Mouse (Mus musculus): ENCODE data around the gene Pacs1. TPM values are rescaled to one million over a fixed set of nuclear protein-coding genes. Genes with fewer than 3 reads are reported as not detected.
"Not testable (repeated sequence)": the region's sequence is repeated elsewhere in the genome, so short reads cannot be mapped to it uniquely, and the experiment has no call there.

The Pacs1 gene
- polyA plus RNA-seq, 1 experiment from 2014 or later: 8.1 TPM

DNA sequence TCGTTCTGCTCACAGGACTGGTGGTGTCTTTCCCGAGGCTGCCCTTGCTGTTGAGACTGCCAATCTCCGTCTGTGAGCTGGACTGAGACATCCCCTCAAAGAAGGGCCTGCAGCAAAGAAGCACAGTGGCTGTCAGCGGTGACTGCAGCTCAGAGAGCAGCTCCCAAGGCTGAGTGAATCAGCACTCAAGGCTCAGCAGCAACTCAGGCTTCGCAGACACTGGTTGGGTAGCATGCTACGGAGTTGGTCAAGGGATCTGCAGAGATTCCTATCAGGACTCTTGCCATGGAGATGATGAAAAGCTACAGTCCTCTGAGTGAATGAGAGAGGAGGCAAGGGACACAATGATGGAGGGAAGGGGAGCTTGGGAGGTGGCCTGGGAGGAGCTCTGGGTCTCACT, 120.7 kb downstream of the Pacs1 start:
- no peak for ATAC-seq (ENCODE audit: low read depth)
- Histone ChIP-seq H3K4me3 (ENCODE audit: low read depth, low read length) (no peak overlapping the region), H3K4me2 (ENCODE audit: low read depth, low read length) (no peak overlapping the region), H3K9me3 (replicated peaks; ENCODE audit: control insufficient read depth, low read length) (no peaks in the 10 kb centered on the region), H3K9ac (ENCODE audit: low read depth, low read length) (no peak overlapping the region), H3K27ac (ENCODE audit: low read length) (no peak overlapping the region), H3K36me3 (ENCODE audit: control insufficient read depth, insufficient read depth) (no peaks in the 10 kb centered on the region), H3K27me3 (ENCODE audit: control insufficient read depth, insufficient read depth, low read depth, low read length) (no peaks in the 10 kb centered on the region), H3K4me1 (ENCODE audit: control insufficient read depth, low read depth, low read length) (no peaks in the 10 kb centered on the region)
- 75% methylated on average over 6 of the region's 6 CpGs for WGBS (ENCODE audit: insufficient replicate concordance)

DNA sequence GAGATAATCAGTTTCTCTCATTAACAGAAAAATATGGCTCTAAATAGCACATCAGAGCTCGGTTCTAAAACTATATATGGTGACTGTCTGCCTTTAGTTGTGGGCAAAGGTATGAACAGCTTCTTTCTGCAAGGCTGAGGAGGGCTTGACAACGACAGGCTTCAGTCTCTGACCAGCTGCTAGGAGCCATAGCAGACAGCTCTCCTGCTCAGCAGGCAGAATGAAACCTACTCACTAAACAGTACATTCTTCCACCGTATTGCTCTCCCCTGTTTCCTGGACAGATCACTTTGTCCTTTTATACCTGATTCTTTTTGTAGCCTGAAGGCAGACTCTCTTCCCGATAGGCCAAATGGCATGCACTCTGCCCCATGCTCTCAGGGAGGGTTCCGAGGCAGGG, 121.2 kb downstream of the Pacs1 start:
- H3K9ac ChIP-seq (ENCODE audit: low read depth, low read length): no peak overlapping the region
- no peaks in the 10 kb centered on the region for H3K9me3 ChIP-seq (replicated peaks; ENCODE audit: control insufficient read depth, low read length)
- no peak overlapping the region for H3K27ac ChIP-seq (ENCODE audit: low read length)
- H3K27me3 ChIP-seq (ENCODE audit: control insufficient read depth, insufficient read depth, low read depth, low read length): no peaks in the 10 kb centered on the region
- no peaks in the 10 kb centered on the region for H3K4me1 ChIP-seq (ENCODE audit: control insufficient read depth, low read depth, low read length)
- 69% methylated on average over 5 of the region's 5 CpGs for WGBS (ENCODE audit: insufficient replicate concordance)
- ATAC-seq (ENCODE audit: low read depth): no peak
- no peak overlapping the region for H3K4me2 ChIP-seq (ENCODE audit: low read depth, low read length)
- H3K4me3 ChIP-seq (ENCODE audit: low read depth, low read length): no peak overlapping the region
- no peaks in the 10 kb centered on the region for H3K36me3 ChIP-seq (ENCODE audit: control insufficient read depth, insufficient read depth)

DNA sequence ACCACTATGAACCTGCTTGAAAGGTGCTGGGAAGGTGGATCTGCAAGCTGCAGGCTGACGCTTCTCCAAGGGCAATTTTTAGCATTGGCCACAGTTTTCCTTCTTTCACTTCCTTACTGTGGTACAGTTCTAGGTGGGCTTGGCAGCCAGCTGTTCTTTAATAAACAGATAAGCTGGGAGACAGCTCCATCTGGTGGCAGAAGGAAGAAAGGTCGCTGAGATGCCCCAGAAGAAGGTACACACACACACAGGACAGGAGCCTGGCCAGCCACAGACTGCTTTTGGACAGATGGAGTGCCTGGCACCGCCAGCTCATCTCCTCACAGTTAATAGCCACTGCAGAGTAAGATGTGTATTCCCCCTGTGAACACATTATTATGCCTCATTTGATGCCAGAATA, 121.6 kb downstream of the Pacs1 start:
- 22% methylated on average over 3 of the region's 3 CpGs for WGBS (ENCODE audit: insufficient replicate concordance)
- no peak for ATAC-seq (ENCODE audit: low read depth)

GRCm38 (mm10) chr19:5150358-5150757, 122.6 kb downstream of the Pacs1 start:
- no peak for ATAC-seq (ENCODE audit: low read depth)
- Histone ChIP-seq H3K9me3 (replicated peaks; ENCODE audit: control insufficient read depth, low read length) (no peaks in the 10 kb centered on the region), H3K36me3 (ENCODE audit: control insufficient read depth, insufficient read depth) (no peaks in the 10 kb centered on the region), H3K4me2 (ENCODE audit: low read depth, low read length) (no peak overlapping the region), H3K4me3 (ENCODE audit: low read depth, low read length) (no peak overlapping the region), H3K4me1 (ENCODE audit: control insufficient read depth, low read depth, low read length) (no peaks in the 10 kb centered on the region), H3K9ac (ENCODE audit: low read depth, low read length) (no peak overlapping the region), H3K27ac (ENCODE audit: low read length) (no peak overlapping the region), H3K27me3 (ENCODE audit: control insufficient read depth, insufficient read depth, low read depth, low read length) (no peaks in the 10 kb centered on the region)
- WGBS (ENCODE audit: insufficient replicate concordance): 82% methylated on average over 6 of the region's 6 CpGs

More for the DNA sequence above, 121.6 kb downstream of the Pacs1 start:
- Histone ChIP-seq H3K4me2 (ENCODE audit: low read depth, low read length) (no peak overlapping the region), H3K27ac (ENCODE audit: low read length) (no peak overlapping the region), H3K4me3 (ENCODE audit: low read depth, low read length) (no peak overlapping the region), H3K9me3 (replicated peaks; ENCODE audit: control insufficient read depth, low read length) (no peaks in the 10 kb centered on the region), H3K4me1 (ENCODE audit: control insufficient read depth, low read depth, low read length) (no peaks in the 10 kb centered on the region), H3K36me3 (ENCODE audit: control insufficient read depth, insufficient read depth) (no peaks in the 10 kb centered on the region), H3K9ac (ENCODE audit: low read depth, low read length) (no peak overlapping the region), H3K27me3 (ENCODE audit: control insufficient read depth, insufficient read depth, low read depth, low read length) (no peaks in the 10 kb centered on the region)

GRCm38 (mm10) chr19:5149041-5149440, 123.9 kb downstream of the Pacs1 start:
- not testable (repeated sequence) for H3K9ac ChIP-seq (ENCODE audit: low read depth, low read length); H3K4me3 ChIP-seq (ENCODE audit: low read depth, low read length); H3K4me1 ChIP-seq (ENCODE audit: control insufficient read depth, low read depth, low read length); H3K36me3 ChIP-seq (ENCODE audit: control insufficient read depth, insufficient read depth); H3K4me2 ChIP-seq (ENCODE audit: low read depth, low read length); ATAC-seq (ENCODE audit: low read depth); H3K9me3 ChIP-seq (replicated peaks; ENCODE audit: control insufficient read depth, low read length); H3K27ac ChIP-seq (ENCODE audit: low read length); H3K27me3 ChIP-seq (ENCODE audit: control insufficient read depth, insufficient read depth, low read depth, low read length)
- WGBS (ENCODE audit: insufficient replicate concordance): 42% methylated on average over 6 of the region's 6 CpGs

DNA sequence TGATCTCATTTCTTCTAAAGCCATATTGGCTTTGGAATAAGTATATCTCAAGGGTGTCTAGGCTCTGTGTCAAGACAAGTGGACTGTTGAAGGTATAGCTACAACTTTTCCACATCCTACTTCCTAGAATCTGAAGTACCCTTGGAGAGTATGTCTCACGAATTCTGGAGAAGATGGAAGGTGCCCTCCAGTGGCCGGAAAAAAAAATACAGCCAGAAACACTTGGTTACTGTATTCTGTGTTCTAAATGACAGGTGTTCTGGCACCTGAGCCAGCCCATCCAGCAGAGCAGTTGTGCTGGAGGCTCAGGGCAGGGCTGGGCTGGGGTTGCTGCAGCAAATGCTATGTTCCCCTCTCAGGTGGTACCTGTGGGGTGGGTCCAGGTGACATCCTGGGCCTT, 133.3 kb downstream of the Pacs1 start:
- no peak overlapping the region for H3K4me3 ChIP-seq (ENCODE audit: low read depth, low read length)
- no peak overlapping the region for H3K9ac ChIP-seq (ENCODE audit: low read depth, low read length)
- H3K27ac ChIP-seq (ENCODE audit: low read length): no peak overlapping the region
- WGBS (ENCODE audit: insufficient replicate concordance): 6% methylated on average over 2 of the region's 2 CpGs
- ATAC-seq (ENCODE audit: low read depth): no peak
- H3K27me3 ChIP-seq (ENCODE audit: control insufficient read depth, insufficient read depth, low read depth, low read length): no peaks in the 10 kb centered on the region
- no peak overlapping the region for H3K4me2 ChIP-seq (ENCODE audit: low read depth, low read length)
- no peaks in the 10 kb centered on the region for H3K9me3 ChIP-seq (replicated peaks; ENCODE audit: control insufficient read depth, low read length)
- no peaks in the 10 kb centered on the region for H3K36me3 ChIP-seq (ENCODE audit: control insufficient read depth, insufficient read depth)
- no peaks in the 10 kb centered on the region for H3K4me1 ChIP-seq (ENCODE audit: control insufficient read depth, low read depth, low read length)

GRCm38 (mm10) chr19:5131237-5131636, 141.7 kb downstream of the Pacs1 start:
- Histone ChIP-seq H3K9me3 (replicated peaks; ENCODE audit: control insufficient read depth, low read length) (no peaks in the 10 kb centered on the region), H3K4me1 (ENCODE audit: control insufficient read depth, low read depth, low read length) (no peaks in the 10 kb centered on the region; the same call in 1 of the 2 replicates), H3K27me3 (ENCODE audit: control insufficient read depth, insufficient read depth, low read depth, low read length) (no peaks in the 10 kb centered on the region), H3K4me2 (ENCODE audit: low read depth, low read length) (no peak overlapping the region), H3K4me3 (ENCODE audit: low read depth, low read length) (no peak overlapping the region), H3K27ac (ENCODE audit: low read length) (no peak overlapping the region), H3K9ac (ENCODE audit: low read depth, low read length) (no peak overlapping the region), H3K36me3 (ENCODE audit: control insufficient read depth, insufficient read depth) (no peaks in the 10 kb centered on the region)
- no peak for ATAC-seq (ENCODE audit: low read depth)
- 51% methylated on average over 4 of the region's 4 CpGs for WGBS (ENCODE audit: insufficient replicate concordance)

GRCm38 (mm10) chr19:5129770-5130169, 143.1 kb downstream of the Pacs1 start:
- ATAC-seq (ENCODE audit: low read depth): no peak
- H3K36me3 ChIP-seq (ENCODE audit: control insufficient read depth, insufficient read depth): no peaks in the 10 kb centered on the region
- H3K4me1 ChIP-seq (ENCODE audit: control insufficient read depth, low read depth, low read length): no peaks in the 10 kb centered on the region; the same call in 1 of the 2 replicates
- no peaks in the 10 kb centered on the region for H3K9me3 ChIP-seq (replicated peaks; ENCODE audit: control insufficient read depth, low read length)
- WGBS (ENCODE audit: insufficient replicate concordance): 29% methylated on average over 1 of the region's 1 CpGs
- no peaks in the 10 kb centered on the region for H3K27me3 ChIP-seq (ENCODE audit: control insufficient read depth, insufficient read depth, low read depth, low read length)
- no peak overlapping the region for H3K4me3 ChIP-seq (ENCODE audit: low read depth, low read length)
- no peak overlapping the region for H3K9ac ChIP-seq (ENCODE audit: low read depth, low read length)
- no peak overlapping the region for H3K4me2 ChIP-seq (ENCODE audit: low read depth, low read length)
- H3K27ac ChIP-seq (ENCODE audit: low read length): no peak overlapping the region

DNA sequence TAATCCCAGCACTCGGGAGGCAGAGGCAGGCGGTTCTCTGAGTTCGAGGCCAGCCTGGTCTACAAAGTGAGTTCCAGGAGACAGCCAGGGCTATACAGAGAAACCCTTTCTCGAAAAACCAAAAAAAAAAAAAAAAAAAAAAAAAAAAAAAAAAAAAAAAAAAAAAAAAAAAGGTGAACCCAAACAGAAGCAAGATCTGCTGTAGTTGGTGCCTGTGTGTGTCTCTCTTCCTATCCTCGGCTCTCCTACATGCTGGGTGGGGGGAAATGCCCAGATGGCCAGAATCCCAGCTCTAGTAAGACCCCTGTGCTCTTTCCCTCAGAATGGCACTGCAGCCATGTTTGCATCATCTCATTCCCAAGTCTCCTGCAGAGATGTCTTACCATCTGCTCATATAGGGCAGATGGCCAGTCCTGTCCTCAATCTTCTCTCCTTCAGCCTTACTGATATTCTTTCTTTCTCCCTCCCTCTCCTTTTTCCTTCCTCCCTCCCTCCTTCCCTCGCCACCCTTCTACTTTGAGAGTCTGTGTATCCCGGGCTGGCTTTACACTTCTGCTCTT, 148.8 kb downstream of the Pacs1 start:
- Histone ChIP-seq H3K36me3 (ENCODE audit: control insufficient read depth, insufficient read depth) (no peaks in the 10 kb centered on the region), H3K9me3 (replicated peaks; ENCODE audit: control insufficient read depth, low read length) (no peaks in the 10 kb centered on the region), H3K27ac (ENCODE audit: low read length) (no peak overlapping the region), H3K4me3 (ENCODE audit: low read depth, low read length) (no peak overlapping the region), H3K4me1 (ENCODE audit: control insufficient read depth, low read depth, low read length) (no peaks in the 10 kb centered on the region; the same call in 1 of the 2 replicates), H3K4me2 (ENCODE audit: low read depth, low read length) (no peak overlapping the region), H3K9ac (ENCODE audit: low read depth, low read length) (no peak overlapping the region), H3K27me3 (ENCODE audit: control insufficient read depth, insufficient read depth, low read depth, low read length) (no peaks in the 10 kb centered on the region)
- 48% methylated on average over 7 of the region's 7 CpGs for WGBS (ENCODE audit: insufficient replicate concordance)
- no peak for ATAC-seq (ENCODE audit: low read depth)

Measured in liver, embryonic 16.5 days (tissue).